ENCODE assay signal across 30 mouse cellular contexts in genomic region chr11:90177389-90177788, GRCm38 (mm10).
"Had no signal": no experiment of that assay in that cellular context is flagged by ENCODE, and none has a peak within 500 bp of the region (broad histone marks: within the 10 kb centered on the region; RNA-seq: fewer than 3 reads in every experiment).

No protein-coding gene starts in this region.

- H3K36me3 ChIP-seq: limb, embryonic 10.5 days; limb, embryonic 12.5 days; limb, embryonic 13.5 days; limb, embryonic 15.5 days; liver, embryonic 12.5 days; liver, embryonic 13.5 days; liver, embryonic 15.5 days; lung, embryonic 15.5 days; midbrain, embryonic 10.5 days; midbrain, embryonic 12.5 days; midbrain, embryonic 13.5 days had no signal

- H3K4me2 ChIP-seq: limb, embryonic 12.5 days; limb, embryonic 13.5 days; limb, embryonic 15.5 days; liver, embryonic 11.5 days; liver, embryonic 12.5 days; liver, embryonic 13.5 days; liver, embryonic 15.5 days; lung, embryonic 14.5 days; lung, embryonic 15.5 days; midbrain, embryonic 12.5 days; midbrain, embryonic 13.5 days had no signal

- H3K9me3 ChIP-seq: limb, embryonic 10.5 days; limb, embryonic 12.5 days; limb, embryonic 13.5 days; limb, embryonic 15.5 days; liver, embryonic 12.5 days; liver, embryonic 13.5 days; liver, embryonic 15.5 days; lung, embryonic 15.5 days; midbrain, embryonic 10.5 days; midbrain, embryonic 12.5 days; midbrain, embryonic 13.5 days had no signal

- ATAC-seq: liver, embryonic 12.5 days; liver, postnatal 0 days; lung, postnatal 0 days; midbrain, embryonic 13.5 days; midbrain, embryonic 16.5 days had no signal

- H3K4me3 ChIP-seq: left cerebral cortex, adult 2 months; limb, embryonic 10.5 days; limb, embryonic 12.5 days; limb, embryonic 13.5 days; limb, embryonic 15.5 days; liver, embryonic 12.5 days; liver, embryonic 13.5 days; liver, embryonic 15.5 days; lung, embryonic 15.5 days; megakaryocyte, embryonic 14.5 days; midbrain, embryonic 10.5 days; midbrain, embryonic 12.5 days; midbrain, embryonic 13.5 days; myocyte had no signal

- H3K9ac ChIP-seq: limb, embryonic 12.5 days; limb, embryonic 13.5 days; limb, embryonic 15.5 days; liver, embryonic 12.5 days; liver, embryonic 13.5 days; liver, embryonic 14.5 days; liver, embryonic 15.5 days; liver, postnatal 0 days; lung, embryonic 14.5 days; lung, embryonic 15.5 days; midbrain, embryonic 12.5 days; midbrain, embryonic 13.5 days had no signal

- DNase-seq: left cerebral cortex, postnatal 4 days; liver; liver, embryonic 13.5 days; liver, postnatal 0 days; lung, adult 18-20 months; lung, adult 2 months; lung, embryonic 14.5 days; lung, postnatal 10 days; lung, postnatal 14 days; lung, postnatal 36 days; lung, postnatal 4 days; midbrain, embryonic 14.5 days had no signal

- H3K4me1 ChIP-seq: limb, embryonic 10.5 days; limb, embryonic 12.5 days; limb, embryonic 13.5 days; limb, embryonic 15.5 days; liver, embryonic 12.5 days; liver, embryonic 13.5 days; liver, embryonic 15.5 days; lung, embryonic 15.5 days; midbrain, embryonic 10.5 days; midbrain, embryonic 12.5 days; midbrain, embryonic 13.5 days had no signal

- H3K27ac ChIP-seq: left cerebral cortex, adult 2 months; limb, embryonic 10.5 days; limb, embryonic 12.5 days; limb, embryonic 13.5 days; limb, embryonic 15.5 days; liver, embryonic 12.5 days; liver, embryonic 13.5 days; liver, embryonic 14.5 days; liver, embryonic 15.5 days; lung, embryonic 15.5 days; macrophage; midbrain, embryonic 10.5 days; midbrain, embryonic 12.5 days; midbrain, embryonic 13.5 days had no signal

- H3K27me3 ChIP-seq: limb, embryonic 12.5 days; limb, embryonic 13.5 days; limb, embryonic 15.5 days; liver, embryonic 12.5 days; liver, embryonic 13.5 days; liver, embryonic 15.5 days; lung, embryonic 15.5 days; midbrain, embryonic 12.5 days; midbrain, embryonic 13.5 days had no signal
